Mouse (Mus musculus) megakaryocyte-erythroid progenitor cell, adult 5-6 weeks (primary cell): ENCODE measurements around the gene Eme1. TPM values are rescaled to one million over a fixed set of nuclear protein-coding genes. Genes with fewer than 3 reads are reported as not detected.
A peak's percentile ranks its signal among the peaks of the same experiment; 100 is the strongest.
"Not testable (repeated sequence)": the region's sequence is repeated elsewhere in the genome, so short reads cannot be mapped to it uniquely, and the experiment has no call there.

ENCODE experiments used
- ATAC-seq: replicated peaks from 2 replicates; pipeline ENCODE4 v1.8.0; 2016; ENCODE audit warnings: mild to moderate bottlenecking, inconsistent platforms; ENCODE audit not compliant: severe bottlenecking, poor library complexity, low FRiP score, low TSS enrichment
- total RNA-seq, 2 experiments: library from RNA; stranded (forward) in 1 of 2; stranded (reverse) in 1 of 2; fragments of 200-1000, 215-1000 nt in 1 of 2; fragments of >200 nt in 1 of 2; fragmentation: Nextera tagmentation in 1 of 2; gene quantifications; 2 replicates each; pipeline ENCODE4 v1.2.3; 2014 to 2017

The Eme1 gene
- total RNA-seq, 2 experiments from 2014 or later: 22.8 to 46.2 TPM

DNA sequence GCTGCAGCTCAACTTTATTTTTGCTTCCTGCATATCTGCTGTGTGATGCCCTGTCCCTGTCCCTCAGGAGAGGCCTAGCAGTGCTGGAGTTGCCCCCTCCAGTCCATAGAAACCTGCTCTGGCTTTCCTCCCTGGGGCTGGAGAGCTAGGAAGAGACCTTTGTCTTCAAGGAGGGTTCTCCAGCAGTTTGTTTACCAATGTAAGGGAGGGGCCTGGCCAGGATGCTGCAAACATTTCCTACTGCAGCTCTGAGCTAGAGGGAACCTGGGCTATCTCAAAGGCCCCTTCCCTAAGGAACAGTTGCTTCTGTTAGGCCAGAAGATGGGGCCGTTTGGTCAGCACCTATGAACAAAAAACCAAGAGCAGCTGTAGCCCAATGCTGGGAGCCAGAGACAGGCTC, 7.6 kb upstream of the Eme1 start:
- ATAC-seq: no peak

- ATAC-seq: no peak
These were observed 791 bp downstream of the Eme1 start for GRCm38 (mm10) chr11:94652973-94653372.

DNA sequence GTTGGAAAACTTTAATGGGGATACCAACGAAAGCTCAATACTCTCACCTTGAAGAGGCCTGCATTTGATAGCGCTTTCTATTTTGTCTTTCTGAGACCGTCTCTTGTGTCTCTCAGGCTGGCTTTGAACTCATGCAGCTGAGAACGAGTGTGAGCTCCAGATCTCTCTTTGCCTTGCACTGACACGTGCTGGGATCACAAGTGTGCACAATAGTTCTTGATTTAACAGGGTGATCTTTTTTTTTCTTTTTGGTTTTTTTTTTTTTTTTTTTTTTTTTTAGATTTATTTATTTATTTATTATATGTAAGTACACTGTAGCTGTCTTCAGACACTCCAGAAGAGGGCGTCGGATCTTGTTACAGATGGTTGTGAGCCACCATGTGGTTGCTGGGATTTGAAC, 2.5 kb downstream of the Eme1 start:
- ATAC-seq: not testable (repeated sequence)

GRCm38 (mm10) chr11:94646457-94646856, 7.3 kb downstream of the Eme1 start:
- no peak for ATAC-seq

DNA sequence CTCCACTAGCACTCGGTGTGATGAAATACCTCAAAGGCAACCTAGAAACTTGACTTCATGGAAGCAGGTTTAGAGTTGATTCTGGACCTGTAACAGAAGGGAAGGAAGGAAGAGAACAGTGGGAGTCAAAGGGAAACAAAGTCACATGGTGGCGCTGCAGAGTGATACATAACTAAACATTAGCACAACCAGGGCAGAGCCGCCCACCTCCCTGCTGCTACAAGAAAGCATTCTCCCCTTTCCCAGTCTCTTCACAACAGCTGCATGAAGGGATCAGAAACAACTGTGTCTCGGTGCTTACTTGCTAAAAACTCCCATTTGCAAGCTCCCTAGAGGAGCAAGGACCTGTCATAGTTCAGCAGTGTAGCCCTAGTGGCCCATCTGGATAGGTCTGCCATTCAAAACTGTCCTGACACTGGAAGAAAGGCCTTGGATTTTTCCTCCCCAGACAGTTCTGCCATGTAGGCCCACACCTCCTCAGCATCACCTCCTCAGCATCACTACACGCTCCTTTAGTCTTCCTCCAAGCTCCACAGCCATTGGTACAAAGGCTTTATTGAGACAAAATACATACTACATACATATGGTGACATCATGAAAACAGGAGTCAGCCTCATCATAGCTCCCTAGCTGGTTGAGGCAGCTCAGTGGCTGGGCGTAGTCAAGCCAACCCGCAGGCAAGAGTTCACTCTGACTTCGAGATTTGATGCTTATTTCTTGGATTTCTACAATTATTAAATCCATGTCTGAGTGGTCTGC, 9.1 kb downstream of the Eme1 start:
- no peak for ATAC-seq

GRCm38 (mm10) chr11:94634431-94634830, 19.3 kb downstream of the Eme1 start:
- no peak for ATAC-seq

- ATAC-seq: no peak
These were observed 20.8 kb downstream of the Eme1 start for GRCm38 (mm10) chr11:94632988-94633387.

GRCm38 (mm10) chr11:94631969-94632368, 21.8 kb downstream of the Eme1 start:
- no peak for ATAC-seq

GRCm38 (mm10) chr11:94630199-94631011, 23.4 kb downstream of the Eme1 start:
- ATAC-seq: peak; percentile 25; the same call in 1 of the 2 replicates

DNA sequence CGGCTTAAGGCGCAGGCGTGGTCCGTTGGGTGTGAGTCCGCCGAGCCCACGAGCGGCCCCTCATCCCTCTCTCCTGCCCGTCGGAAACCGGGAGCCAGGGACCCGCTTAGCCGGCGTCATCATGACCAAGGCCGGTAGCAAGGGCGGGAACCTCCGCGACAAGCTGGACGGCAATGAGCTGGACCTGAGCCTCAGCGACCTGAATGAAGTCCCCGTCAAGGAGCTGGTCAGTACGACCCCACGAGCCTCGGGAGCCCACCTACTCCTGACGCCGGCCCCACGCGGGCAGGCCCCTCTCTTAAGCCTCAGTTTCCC, 23.9 kb downstream of the Eme1 start:
- ATAC-seq: peak; percentile 44

DNA sequence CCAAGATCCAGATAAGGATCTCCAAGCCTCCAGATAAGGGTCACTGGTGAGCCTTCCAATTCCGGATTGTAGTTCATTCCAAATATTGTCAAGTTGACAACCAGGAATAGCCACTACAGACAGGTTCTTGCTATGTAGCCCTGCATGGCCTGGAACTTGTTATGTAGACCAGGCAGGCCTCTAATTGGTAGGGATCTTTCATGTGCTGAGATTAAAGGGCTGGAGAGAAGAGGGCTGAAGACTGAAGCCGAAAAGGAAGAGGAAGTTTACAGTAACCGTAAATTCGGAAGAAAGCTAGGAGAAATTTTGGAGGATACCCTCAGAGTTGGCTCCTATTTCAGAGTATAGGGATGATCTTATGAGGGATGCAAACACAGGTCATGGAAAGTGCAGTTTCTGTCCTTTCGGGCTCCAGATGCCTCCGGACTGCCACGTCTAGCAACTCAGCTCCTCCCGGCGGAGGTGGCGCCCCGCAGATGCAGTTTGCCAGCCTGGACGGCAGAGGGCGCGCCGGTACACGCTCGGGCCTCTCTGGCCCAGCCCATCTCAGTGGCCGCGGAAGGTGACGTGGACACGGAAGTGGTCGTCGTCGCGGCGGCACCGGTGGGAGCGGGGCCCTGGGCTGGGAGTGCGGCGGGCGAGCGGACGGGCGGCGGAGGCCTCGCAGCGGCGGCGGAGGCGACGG, 24.4 kb downstream of the Eme1 start, which contains the start of gene Lrrc59:
Lrrc59 (plus strand) TSS at position 569 of the 685 bp plus-strand sequence.
- ATAC-seq: peak; percentile 98

DNA sequence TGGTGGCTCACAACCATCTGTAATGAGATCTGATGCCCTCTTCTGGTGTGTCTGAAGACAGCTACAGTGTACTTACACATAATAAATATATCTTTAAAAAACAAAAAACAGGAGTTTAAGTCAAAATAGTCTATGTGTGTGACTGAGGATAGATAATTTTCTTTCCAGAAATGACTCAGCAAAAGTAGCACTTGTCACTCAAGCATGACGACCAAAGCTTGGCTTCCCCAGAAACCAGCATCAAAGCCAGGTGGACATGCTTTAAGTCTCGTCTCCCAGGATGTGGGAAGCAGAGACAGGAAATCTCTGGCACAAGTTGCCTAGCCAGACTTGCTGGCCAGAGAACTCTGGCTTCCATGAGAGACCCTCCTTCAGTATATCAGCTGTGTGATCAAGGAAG, 31.6 kb downstream of the Eme1 start:
- ATAC-seq: no peak

DNA sequence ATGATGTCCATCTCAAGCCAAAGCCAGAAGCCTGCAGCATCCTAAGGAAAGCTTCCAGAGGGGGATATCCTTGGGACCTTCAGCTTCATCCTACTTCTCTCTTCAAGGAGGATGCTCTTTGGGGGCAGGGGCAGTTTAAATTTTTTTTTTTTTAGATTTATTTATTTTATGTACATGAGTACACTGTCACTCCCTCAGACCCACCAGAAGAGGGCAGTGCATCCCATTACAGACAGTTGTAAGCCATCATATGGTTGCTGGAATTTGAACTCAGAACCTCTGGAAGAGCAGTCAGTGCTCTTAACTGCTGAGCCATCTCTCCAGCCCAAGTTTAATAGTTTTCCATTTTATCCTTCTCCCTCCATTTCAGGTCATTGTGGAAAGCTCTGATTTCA, 32.3 kb downstream of the Eme1 start:
- ATAC-seq: no peak

DNA sequence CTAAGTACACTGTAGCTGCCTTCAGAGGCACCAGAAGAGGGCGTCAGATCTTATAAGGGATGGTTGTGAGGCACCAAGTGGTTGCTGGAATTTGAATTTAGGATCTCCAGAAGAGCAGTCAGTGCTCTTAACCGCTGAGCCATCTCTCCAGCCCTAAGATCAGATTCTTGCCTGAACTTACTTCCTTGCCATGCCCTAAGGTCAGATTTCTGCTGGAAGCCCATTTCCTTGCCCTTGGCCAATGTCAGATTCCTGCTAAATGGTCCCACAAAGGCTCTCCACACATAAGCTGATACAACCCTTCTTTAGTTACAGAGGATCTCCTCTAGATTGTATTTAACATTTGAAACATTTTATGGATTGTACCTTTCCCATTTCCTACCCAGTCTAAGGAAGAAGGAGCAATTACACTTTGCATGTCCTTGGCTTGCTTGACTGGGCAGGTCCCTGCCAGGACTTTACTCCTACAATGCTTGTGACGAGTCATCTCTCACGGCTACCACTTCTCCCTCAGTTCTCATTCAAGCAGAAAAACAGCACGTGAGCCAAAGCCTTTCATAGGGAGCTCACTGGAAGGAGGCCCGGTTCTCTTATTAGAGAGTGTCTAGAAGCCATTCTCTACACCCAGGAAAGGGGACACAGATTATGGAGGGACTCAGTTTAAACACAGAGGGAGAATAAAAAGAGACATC, 32.9 kb downstream of the Eme1 start:
- ATAC-seq: no peak

DNA sequence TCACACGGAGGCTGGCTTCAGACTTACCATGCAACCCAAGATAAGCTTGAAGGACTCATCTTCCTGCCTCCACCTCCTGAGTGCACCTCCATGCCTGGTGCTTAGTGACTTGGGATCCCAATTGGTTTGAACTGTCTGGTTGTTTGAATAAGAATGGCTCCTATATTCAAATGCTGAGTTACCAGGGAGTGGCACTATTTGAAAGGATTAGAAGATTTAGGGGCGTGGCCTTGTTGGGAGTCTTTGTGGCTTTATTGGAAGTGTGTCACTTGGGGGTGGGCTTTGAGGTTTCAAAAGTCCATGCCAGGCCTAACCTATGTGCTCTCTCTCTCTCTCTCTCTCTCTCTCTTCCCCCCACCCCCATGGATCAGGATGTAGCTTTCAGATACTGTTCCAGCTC, 36.1 kb downstream of the Eme1 start:
- no peak for ATAC-seq

DNA sequence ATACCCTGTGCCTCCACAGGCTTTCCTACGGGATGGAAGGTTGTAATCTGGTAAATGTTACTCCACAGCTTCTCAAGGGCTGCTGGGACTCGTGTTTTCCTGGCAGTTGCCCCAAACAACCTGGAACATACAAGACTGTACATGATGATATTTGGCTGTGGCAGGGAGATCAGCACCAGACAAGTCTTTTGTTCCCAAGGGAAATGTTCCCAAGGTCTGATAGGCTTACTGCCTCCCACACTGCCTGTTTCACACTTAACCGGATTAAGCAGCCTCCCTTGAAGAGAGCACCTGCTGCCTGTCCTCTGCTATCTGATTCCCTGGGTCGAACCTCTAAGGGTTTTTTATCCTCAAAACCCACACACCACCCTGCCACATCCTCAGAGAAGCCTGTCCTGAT, 38.3 kb downstream of the Eme1 start:
- no peak for ATAC-seq

GRCm38 (mm10) chr11:94614603-94615002, 39.2 kb downstream of the Eme1 start:
- no peak for ATAC-seq

GRCm38 (mm10) chr11:94610744-94611740, 42.7 kb downstream of the Eme1 start:
- no peak for ATAC-seq
